Mouse (Mus musculus) forebrain, embryonic 16.5 days (tissue): ENCODE measurements around the gene Parg. TPM values are rescaled to one million over a fixed set of nuclear protein-coding genes. Genes with fewer than 3 reads are reported as not detected.

ENCODE experiments used
- ATAC-seq: fragments of 200-750 bp; cut with Nextera tagmentation; 2 replicates; pipeline ENCODE4 v1.8.0; 2017; ENCODE audit warnings: mild to moderate bottlenecking, moderate library complexity
- H3K27ac ChIP-seq: fragments of 300-500 bp; sonication (generic); 2 replicates; pipeline ENCODE4 v1.5.1; 2014; ENCODE audit warnings: low read length, control low read depth
- H3K27me3 ChIP-seq: fragments of 300-500 bp; sonication (generic); replicated peaks from 2 replicates; pipeline ENCODE4 v1.6.1; 2014; ENCODE audit warnings: low read length; ENCODE audit not compliant: control insufficient read depth, insufficient read depth
- H3K36me3 ChIP-seq: fragments of 300-500 bp; sonication (generic); 2 replicates; pipeline ENCODE4 v1.6.1; 2014; ENCODE audit not compliant: control insufficient read depth, insufficient read depth
- H3K4me1 ChIP-seq: fragments of 300-500 bp; sonication (generic); replicated peaks from 2 replicates; pipeline ENCODE4 v1.6.1; 2014; ENCODE audit warnings: low read length; ENCODE audit not compliant: control insufficient read depth, insufficient read depth
- H3K4me2 ChIP-seq: fragments of 300-500 bp; sonication (generic); 2 replicates; pipeline ENCODE4 v1.6.1; 2014; ENCODE audit warnings: mild to moderate bottlenecking, low read length, control low read depth
- H3K4me3 ChIP-seq: fragments of 300-500 bp; sonication (generic); replicated peaks from 2 replicates; pipeline ENCODE4 v1.5.1; 2014; ENCODE audit warnings: mild to moderate bottlenecking, low read length, control low read depth
- H3K9ac ChIP-seq: fragments of 300-500 bp; sonication (generic); replicated peaks from 2 replicates; pipeline ENCODE4 v1.6.1; 2014; ENCODE audit warnings: low read depth, low read length, control low read depth
- H3K9me3 ChIP-seq: fragments of 300-500 bp; sonication (generic); 2 replicates; pipeline ENCODE4 v1.6.1; 2016; ENCODE audit warnings: low read length; ENCODE audit not compliant: control insufficient read depth
- WGBS: fragments of 180-500 bp; shearing (Covaris S2); extraction: QIAGEN DNeasy Blood & Tissue Kit; methylation state at CpG from one replicate; pipeline ENCODE4 v1.1.7; 2014; 5-methylcytosine and 5-hydroxymethylcytosine counted together
- polyA plus RNA-seq: library from polyadenylated mRNA; unstranded; fragments of >200 nt; fragmentation: Nextera tagmentation; extraction: Ambion mirVana; gene quantifications from 2 replicates; pipeline ENCODE4 v1.2.1, GENCODE M21; 2015

Gene Parg
- polyA plus RNA-seq, 1 experiment from 2014 or later: 40.7 TPM

DNA sequence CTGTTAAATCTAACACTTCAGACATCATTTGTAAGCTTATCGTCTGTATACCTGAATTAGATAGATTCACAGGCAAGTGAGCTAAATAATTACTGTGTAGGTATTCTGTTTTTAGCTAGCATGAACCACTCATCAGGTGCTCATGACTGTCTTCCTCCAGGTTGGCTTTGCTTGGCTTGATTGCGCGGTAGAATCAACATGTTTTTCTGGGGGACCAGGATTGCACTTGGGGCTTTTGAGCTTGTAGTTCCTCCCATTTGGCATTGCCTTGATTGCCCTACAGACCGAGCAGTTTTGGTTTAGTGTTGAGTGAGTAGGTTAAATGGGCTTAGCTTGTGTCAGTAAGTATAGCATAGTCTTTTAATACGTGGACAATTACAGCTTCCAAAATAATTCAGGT lies 39.5 kb upstream of the Parg start:
- Histone ChIP-seq H3K36me3 (no peaks in the 10 kb centered on the region), H3K9ac (no peak overlapping the region), H3K27ac (no peak overlapping the region), H3K4me1 (peaks cover 29% of the 10 kb centered on the region), H3K4me2 (no peak overlapping the region), H3K27me3 (no peaks in the 10 kb centered on the region), H3K4me3 (no peak overlapping the region), H3K9me3 (no peaks in the 10 kb centered on the region)
- 92% methylated on average over 5 of the region's 5 CpGs for WGBS
- no peak for ATAC-seq

DNA sequence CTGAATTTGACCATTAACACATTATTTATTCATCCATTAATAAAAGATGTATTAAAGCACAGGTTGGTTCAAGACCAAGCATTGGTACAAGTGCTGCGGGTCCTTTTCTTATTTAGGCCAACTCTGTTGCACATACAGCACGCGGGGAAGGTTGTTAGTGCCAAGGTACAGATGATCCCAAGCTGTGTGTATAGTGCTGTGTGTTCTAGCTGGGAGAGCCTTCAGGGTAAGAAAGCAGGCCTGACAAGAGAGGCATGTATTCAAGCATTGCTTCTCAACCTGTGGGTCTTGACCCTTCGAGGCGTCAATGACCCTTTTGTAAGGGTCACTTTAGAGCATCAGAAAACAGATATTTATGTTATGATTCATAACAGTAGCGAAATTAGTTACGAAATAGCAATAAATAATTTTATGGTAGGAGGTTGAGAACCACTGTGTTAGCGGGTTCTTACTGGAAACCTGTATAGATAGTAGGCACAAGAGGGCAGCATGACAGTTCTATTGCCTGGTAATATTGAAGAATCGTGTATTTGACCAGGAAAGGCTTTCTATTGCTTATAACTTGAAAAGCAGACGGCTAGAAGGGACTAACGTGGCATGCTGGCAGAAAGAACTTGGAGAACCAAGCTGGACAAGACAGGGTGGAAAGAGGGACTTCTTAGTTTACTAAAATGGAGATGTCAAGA lies 38.4 kb upstream of the Parg start:
- 91% methylated on average over 11 of the region's 11 CpGs for WGBS
- no peak overlapping the region for H3K9ac ChIP-seq
- no peaks in the 10 kb centered on the region for H3K27me3 ChIP-seq
- no peak overlapping the region for H3K4me2 ChIP-seq
- ATAC-seq: no peak
- peaks cover 29% of the 10 kb centered on the region for H3K4me1 ChIP-seq
- H3K9me3 ChIP-seq: no peaks in the 10 kb centered on the region
- no peaks in the 10 kb centered on the region for H3K36me3 ChIP-seq
- H3K27ac ChIP-seq: no peak overlapping the region
- no peak overlapping the region for H3K4me3 ChIP-seq

DNA sequence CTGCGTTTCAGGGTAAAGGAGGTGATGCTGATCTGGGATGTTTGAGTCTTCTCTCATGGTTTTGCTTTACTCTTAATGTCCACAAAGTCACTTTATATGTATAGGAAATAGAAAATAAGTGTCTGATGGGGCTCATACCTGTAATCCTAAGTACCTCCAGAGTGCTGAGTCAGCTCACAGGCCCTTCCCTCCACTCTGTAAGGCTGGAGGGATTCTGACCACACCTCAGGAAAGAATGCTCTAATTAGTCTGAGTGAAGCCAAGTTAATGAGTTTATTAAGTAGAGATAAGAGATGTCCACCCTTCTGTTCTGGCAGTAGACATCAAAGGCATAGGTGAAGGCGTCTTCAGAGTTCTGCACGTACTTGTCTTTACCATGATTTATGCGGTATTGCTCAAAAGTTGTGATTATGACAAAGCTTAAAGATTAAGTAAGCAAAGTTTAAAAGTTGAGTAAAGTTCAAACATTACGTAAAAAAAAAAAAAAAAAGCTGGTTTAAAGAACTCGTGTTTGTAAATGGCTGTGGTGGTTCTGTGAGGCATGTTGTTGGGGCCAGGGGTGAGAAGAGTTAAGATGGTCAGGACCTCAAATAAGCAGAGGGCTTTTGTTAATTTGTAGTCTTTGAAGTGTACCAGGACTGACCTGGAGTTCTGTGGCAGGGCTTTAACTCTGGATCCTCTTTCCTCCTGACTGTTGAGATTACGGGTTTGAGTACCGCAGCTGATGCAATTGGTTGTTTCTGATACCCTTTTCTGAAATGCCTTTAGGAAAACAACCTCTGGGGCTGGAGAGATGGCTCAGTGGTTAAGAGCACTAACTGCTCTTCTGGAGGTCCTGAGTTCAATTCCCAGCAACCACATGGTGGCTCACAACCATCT lies 37.3 kb upstream of the Parg start:
- H3K4me3 ChIP-seq: no peak overlapping the region
- WGBS: 85% methylated on average over 8 of the region's 8 CpGs
- H3K9me3 ChIP-seq: no peaks in the 10 kb centered on the region
- peaks cover 23% of the 10 kb centered on the region for H3K4me1 ChIP-seq
- H3K27me3 ChIP-seq: no peaks in the 10 kb centered on the region
- H3K36me3 ChIP-seq: no peaks in the 10 kb centered on the region
- ATAC-seq: no peak
- no peak overlapping the region for H3K4me2 ChIP-seq
- H3K27ac ChIP-seq: no peak overlapping the region
- no peak overlapping the region for H3K9ac ChIP-seq

DNA sequence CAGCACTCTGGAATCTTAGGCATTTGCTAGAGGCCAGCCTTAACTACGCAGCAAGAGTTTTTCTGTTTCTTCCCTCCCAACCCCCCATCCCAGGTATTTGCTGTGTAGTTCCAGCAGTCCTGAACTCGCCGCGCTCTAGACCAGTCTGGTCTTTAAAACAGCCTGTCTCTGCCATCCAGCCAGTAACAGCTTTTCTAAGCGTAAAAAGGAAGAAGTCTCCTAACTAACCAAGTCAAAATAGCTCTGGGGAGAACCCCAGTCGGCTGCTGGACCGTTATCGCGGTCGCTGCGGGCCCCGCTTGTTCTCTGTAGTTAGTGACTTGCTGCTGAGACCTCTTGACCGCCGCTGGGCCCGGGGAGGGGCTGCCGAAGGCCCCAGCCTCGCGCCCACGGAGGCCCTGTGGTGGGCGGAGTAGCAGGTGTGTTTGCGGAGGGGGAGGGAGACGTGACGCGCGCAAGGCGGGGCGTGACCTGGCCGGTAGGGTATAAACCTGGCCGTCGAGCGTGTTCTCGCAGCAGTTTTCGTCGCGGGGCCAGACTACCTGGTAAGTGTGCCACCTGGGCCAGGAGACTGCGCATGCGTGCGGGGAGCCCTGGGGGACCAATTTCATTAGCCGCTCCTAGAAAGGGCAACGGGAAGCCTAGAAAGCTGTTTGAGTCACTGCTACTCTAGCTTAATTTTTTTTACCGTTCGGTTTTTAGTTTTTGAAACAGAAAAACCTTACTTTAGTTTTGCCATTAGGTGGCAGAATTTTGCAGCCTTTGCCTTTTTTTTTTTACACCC lies 36.3 kb upstream of the Parg start:
- Histone ChIP-seq H3K4me3 (peak overlapping the region; percentile 44), H3K27ac (peak overlapping the region; percentile 2; the same call in 1 of the 2 replicates), H3K4me1 (peaks cover 20% of the 10 kb centered on the region), H3K9me3 (no peaks in the 10 kb centered on the region), H3K4me2 (peak overlapping the region; percentile 89), H3K27me3 (no peaks in the 10 kb centered on the region), H3K36me3 (no peaks in the 10 kb centered on the region), H3K9ac (peak overlapping the region; percentile 51)
- no peak for ATAC-seq
- WGBS: 1% methylated on average over 42 of the region's 42 CpGs

DNA sequence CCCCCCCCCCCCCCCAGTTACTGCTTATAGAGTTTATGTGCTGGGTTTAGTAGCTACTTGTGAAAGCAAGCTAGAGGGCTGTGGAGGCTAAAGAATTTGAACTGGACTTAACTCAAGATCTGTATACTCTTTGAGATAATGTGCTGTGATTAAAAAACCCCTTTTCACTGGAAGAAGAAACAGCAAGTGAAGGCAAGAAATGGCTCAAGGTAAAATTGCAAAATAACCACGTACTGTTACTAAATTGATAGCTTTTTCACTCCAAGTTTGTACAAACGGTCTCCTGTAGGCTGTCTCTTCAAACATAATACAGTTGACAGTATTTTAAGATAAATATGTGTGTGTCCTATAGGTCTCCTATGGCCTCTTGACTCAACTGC lies 35.7 kb upstream of the Parg start:
- Histone ChIP-seq H3K4me2 (peak overlapping the region; percentile 89; the same call in 1 of the 2 replicates), H3K4me3 (no peak overlapping the region)
- WGBS: 72% methylated on average over 2 of the region's 2 CpGs

DNA sequence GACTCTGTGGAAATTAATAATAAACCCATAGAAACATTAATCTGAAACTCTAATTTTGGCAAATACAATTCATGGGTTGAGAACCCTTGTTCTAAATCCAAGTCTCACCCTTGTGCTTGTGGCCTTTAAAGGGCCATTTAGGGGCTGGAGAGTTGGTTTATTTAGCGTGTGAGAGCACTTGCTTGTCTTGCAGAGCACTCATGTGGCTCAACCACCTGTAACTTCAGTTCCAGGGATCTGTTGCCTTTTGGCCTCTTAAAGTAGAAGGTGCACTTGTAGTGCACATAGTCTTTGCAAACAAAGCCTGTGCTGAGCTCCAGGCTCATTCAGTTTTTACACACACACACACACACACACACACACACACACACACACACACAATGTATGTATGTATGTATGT lies 34.9 kb upstream of the Parg start:
- no peaks in the 10 kb centered on the region for H3K36me3 ChIP-seq
- H3K4me2 ChIP-seq: no peak overlapping the region
- H3K4me3 ChIP-seq: no peak overlapping the region
- H3K27ac ChIP-seq: no peak overlapping the region
- no peaks in the 10 kb centered on the region for H3K27me3 ChIP-seq
- ATAC-seq: no peak
- no peaks in the 10 kb centered on the region for H3K9me3 ChIP-seq
- WGBS: 90% methylated on average over 1 of the region's 1 CpGs
- H3K9ac ChIP-seq: no peak overlapping the region
- H3K4me1 ChIP-seq: peaks cover 8% of the 10 kb centered on the region

More for the DNA sequence above, 35.7 kb upstream of the Parg start:
- Histone ChIP-seq H3K9ac (no peak overlapping the region), H3K9me3 (no peaks in the 10 kb centered on the region), H3K27me3 (no peaks in the 10 kb centered on the region), H3K36me3 (no peaks in the 10 kb centered on the region), H3K27ac (no peak overlapping the region), H3K4me1 (peaks cover 14% of the 10 kb centered on the region)
- ATAC-seq: no peak

DNA sequence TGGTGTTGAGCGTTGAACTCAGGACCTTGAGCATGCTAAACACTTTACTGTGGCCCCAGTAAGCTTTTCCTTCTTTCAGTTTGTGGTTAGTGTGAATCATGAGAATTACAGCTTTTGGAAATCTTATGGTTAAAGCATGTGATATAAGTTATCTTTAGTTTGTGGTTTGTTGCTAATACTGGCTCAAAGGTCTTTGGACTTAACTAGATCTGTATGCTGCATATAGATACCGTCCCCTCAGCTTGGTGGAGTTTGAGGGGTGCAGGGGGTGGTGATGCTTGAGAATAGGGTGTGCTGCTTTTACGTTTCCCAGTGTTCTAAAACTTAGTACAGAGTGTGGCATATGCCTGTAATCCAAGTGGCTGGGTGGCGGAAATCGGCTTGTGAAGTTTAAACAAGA lies 34.4 kb upstream of the Parg start:
- no peaks in the 10 kb centered on the region for H3K36me3 ChIP-seq
- peaks cover 8% of the 10 kb centered on the region for H3K4me1 ChIP-seq
- no peak overlapping the region for H3K27ac ChIP-seq
- H3K4me2 ChIP-seq: no peak overlapping the region
- no peak overlapping the region for H3K9ac ChIP-seq
- no peaks in the 10 kb centered on the region for H3K27me3 ChIP-seq
- no peak for ATAC-seq
- H3K9me3 ChIP-seq: no peaks in the 10 kb centered on the region
- 91% methylated on average over 5 of the region's 5 CpGs for WGBS
- H3K4me3 ChIP-seq: no peak overlapping the region

DNA sequence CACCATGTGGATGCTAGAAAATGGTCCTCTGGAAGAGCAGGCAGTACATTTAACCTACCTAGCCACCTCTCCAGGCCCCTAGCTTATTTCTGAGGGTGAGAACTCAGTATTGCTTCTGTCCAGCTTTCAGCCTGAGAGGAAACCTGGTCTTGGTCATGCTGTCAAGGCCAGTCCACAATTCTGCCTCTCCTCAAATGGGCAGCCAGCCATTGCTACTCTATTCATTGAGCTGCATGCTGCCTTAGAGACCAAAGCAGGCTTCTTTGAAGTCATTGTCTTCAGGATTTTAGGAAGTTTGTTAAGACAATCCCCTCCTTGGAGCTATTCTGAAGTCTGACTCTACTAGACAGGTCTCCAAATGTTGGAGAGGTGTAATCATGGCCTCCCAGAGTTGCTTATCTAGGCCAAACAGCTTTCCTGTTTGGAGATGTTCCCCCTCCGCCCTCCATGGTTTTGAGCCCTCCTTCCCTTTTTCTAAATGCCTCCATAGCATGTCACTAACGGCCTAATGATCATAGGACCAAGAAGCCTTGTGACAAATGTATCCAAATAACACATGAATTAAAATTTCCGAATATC lies 33.0 kb upstream of the Parg start:
- no peak overlapping the region for H3K27ac ChIP-seq
- H3K36me3 ChIP-seq: peaks cover 6% of the 10 kb centered on the region
- no peak overlapping the region for H3K4me2 ChIP-seq
- H3K4me3 ChIP-seq: no peak overlapping the region
- 76% methylated on average over 3 of the region's 3 CpGs for WGBS
- H3K9ac ChIP-seq: no peak overlapping the region
- H3K27me3 ChIP-seq: no peaks in the 10 kb centered on the region
- H3K4me1 ChIP-seq: peaks cover 8% of the 10 kb centered on the region
- H3K9me3 ChIP-seq: no peaks in the 10 kb centered on the region
- ATAC-seq: no peak

DNA sequence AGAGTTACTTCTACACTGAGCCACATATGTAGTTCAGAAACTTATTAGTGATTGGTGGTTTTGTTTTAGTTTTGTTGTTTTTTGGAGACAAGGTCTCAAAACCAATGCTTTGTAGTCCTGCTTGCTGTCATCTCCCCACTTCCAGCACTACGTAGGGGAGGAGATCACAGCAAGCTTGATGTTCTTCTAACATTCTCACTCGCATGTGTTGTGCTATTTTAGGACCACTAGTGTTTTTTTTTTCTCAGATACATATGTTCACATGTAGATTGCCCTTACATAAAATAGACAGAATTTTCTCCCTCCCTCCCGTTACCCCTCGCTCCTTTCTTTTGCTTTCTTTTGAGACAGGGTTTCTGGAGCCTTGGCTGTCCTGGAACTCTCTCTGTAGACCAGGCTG lies 31.6 kb upstream of the Parg start:
- WGBS: 79% methylated on average over 4 of the region's 4 CpGs
- H3K4me3 ChIP-seq: no peak overlapping the region
- H3K9ac ChIP-seq: no peak overlapping the region
- H3K27ac ChIP-seq: no peak overlapping the region
- no peaks in the 10 kb centered on the region for H3K9me3 ChIP-seq
- peaks cover 11% of the 10 kb centered on the region for H3K36me3 ChIP-seq
- no peaks in the 10 kb centered on the region for H3K27me3 ChIP-seq
- peaks cover 7% of the 10 kb centered on the region for H3K4me1 ChIP-seq
- ATAC-seq: no peak
- H3K4me2 ChIP-seq: no peak overlapping the region
